Mouse (Mus musculus) stomach, postnatal 0 days (tissue): Measurements from ENCODE around the gene Yipf1. TPM values are rescaled to one million over a fixed set of nuclear protein-coding genes. Genes with fewer than 3 reads are reported as not detected.
A peak's percentile ranks its signal among the peaks of the same experiment; 100 is the strongest.
"Not testable (repeated sequence)": the region's sequence is repeated elsewhere in the genome, so short reads cannot be mapped to it uniquely, and the experiment has no call there.

Source experiments
- ATAC-seq: fragments of 200-750 bp; cut with Nextera tagmentation; 2 replicates; pipeline ENCODE4 v1.8.0; 2017; ENCODE audit not compliant: low FRiP score, low TSS enrichment
- DNase-seq: peaks from one replicate; pipeline ENCODE4 v3.0.0-alpha.2; 2016; ENCODE audit warnings: low spot score
- H3K27ac ChIP-seq: fragments of 300-500 bp; sonication (generic); replicated peaks from 2 replicates; pipeline ENCODE4 v1.5.1; 2014; ENCODE audit warnings: mild to moderate bottlenecking, control low read depth
- H3K27me3 ChIP-seq: fragments of 300-500 bp; sonication (generic); 2 replicates; pipeline ENCODE4 v1.6.1; 2014; ENCODE audit warnings: low read length; ENCODE audit not compliant: control insufficient read depth, insufficient read depth
- H3K36me3 ChIP-seq: fragments of 300-500 bp; sonication (generic); 2 replicates; pipeline ENCODE4 v1.6.1; 2014; ENCODE audit warnings: low read length, mixed read lengths; ENCODE audit not compliant: control insufficient read depth, insufficient read depth
- H3K4me1 ChIP-seq: fragments of 300-500 bp; sonication (generic); replicated peaks from 2 replicates; pipeline ENCODE4 v1.6.1; 2014; ENCODE audit warnings: antibody characterized with exemption; ENCODE audit not compliant: control insufficient read depth, insufficient read depth
- H3K4me2 ChIP-seq: fragments of 300-500 bp; sonication (generic); replicated peaks from 2 replicates; pipeline ENCODE4 v1.6.1; 2014; ENCODE audit warnings: low read depth, mild to moderate bottlenecking, control low read depth, moderate library complexity
- H3K4me3 ChIP-seq: fragments of 300-500 bp; sonication (generic); 2 replicates; pipeline ENCODE4 v1.5.1; 2014; ENCODE audit warnings: low read depth, low read length, control low read depth
- H3K9ac ChIP-seq: fragments of 300-500 bp; sonication (generic); 2 replicates; pipeline ENCODE4 v1.6.1; 2014; ENCODE audit warnings: mild to moderate bottlenecking, low read length, control low read depth, mixed read lengths
- H3K9me3 ChIP-seq: fragments of 300-500 bp; sonication (generic); 2 replicates; pipeline ENCODE4 v1.6.1; 2016; ENCODE audit warnings: low read length; ENCODE audit not compliant: control insufficient read depth
- CTCF ChIP-seq: IDR thresholded peaks from 2 replicates; pipeline ENCODE4 v1.5.1; 2016; ENCODE audit warnings: antibody characterized with exemption, low read depth, mild to moderate bottlenecking, moderate library complexity
- EP300 ChIP-seq: optimal IDR thresholded peaks from 2 replicates; pipeline ENCODE3; 2016; ENCODE audit warnings: antibody characterized with exemption
- WGBS: fragments of 180-500 bp; shearing (Covaris S2); extraction: QIAGEN DNeasy Blood & Tissue Kit; methylation state at CpG from one replicate; pipeline ENCODE4 v1.1.7; 2014; 5-methylcytosine and 5-hydroxymethylcytosine counted together
- polyA plus RNA-seq: library from polyadenylated mRNA; unstranded; fragments of >200 nt; fragmentation: Nextera tagmentation; extraction: Ambion mirVana; gene quantifications from 2 replicates; pipeline ENCODE4 v1.2.1, GENCODE M21; 2015

The Yipf1 gene
- polyA plus RNA-seq, 1 experiment from 2014 or later, result 67.9 TPM

DNA sequence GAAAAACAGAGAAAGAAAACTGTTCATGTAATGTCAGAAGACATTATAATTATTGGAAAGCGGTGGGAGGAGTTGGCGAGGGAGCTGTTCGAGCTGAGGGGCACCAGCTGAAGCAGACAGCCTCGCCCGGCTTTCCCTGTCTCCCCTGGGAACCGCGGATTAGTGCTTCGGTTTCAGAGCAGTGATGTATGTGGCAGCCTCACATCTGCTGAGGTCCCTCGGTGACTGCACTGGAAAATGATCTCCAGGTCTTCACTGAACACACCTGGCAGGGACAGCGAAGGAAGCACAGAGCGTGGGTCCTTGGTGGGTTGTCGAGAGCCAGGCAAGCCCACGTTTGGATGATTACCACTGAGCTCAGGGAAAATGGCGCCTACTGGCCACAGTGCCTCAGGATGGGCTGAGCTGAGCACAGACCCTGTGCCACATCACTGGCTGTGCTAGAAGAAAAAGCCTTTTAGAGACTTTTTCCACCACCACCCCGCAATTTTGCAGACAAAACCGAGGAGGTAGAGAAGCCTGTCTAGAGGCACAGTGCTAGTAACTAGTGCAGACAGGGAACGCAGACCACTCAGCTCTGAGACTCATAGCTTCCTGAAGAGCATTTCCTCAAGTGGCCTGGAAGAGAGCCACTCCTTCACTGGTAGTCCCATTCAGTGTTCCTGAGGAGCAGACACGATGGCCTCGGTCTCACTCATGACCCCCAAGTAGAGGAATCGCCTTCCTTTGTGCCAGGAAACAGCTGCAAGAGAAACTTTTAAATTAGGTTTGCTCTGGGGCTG, 34.6 kb downstream of the Yipf1 start:
- 0 out of 2 replicates have a peak, but pooled peaks cover 3% of the 10 kb centered on the region for H3K36me3 ChIP-seq
- no peak overlapping the region for H3K4me3 ChIP-seq
- no peaks in the 10 kb centered on the region for H3K9me3 ChIP-seq
- no peak overlapping the region for H3K9ac ChIP-seq
- H3K27me3 ChIP-seq, result no peaks in the 10 kb centered on the region
- no peak for TF ChIP-seq CTCF
- no peak for TF ChIP-seq EP300
- ATAC-seq, result 0 out of 2 replicates have a peak, but pooled peaks have one; percentile 20
- H3K4me2 ChIP-seq, result no peak overlapping the region
- no peak for DNase-seq
- no peaks in the 10 kb centered on the region for H3K4me1 ChIP-seq
- WGBS, result 68% methylated on average over 20 of the region's 20 CpGs
- no peak overlapping the region for H3K27ac ChIP-seq

DNA sequence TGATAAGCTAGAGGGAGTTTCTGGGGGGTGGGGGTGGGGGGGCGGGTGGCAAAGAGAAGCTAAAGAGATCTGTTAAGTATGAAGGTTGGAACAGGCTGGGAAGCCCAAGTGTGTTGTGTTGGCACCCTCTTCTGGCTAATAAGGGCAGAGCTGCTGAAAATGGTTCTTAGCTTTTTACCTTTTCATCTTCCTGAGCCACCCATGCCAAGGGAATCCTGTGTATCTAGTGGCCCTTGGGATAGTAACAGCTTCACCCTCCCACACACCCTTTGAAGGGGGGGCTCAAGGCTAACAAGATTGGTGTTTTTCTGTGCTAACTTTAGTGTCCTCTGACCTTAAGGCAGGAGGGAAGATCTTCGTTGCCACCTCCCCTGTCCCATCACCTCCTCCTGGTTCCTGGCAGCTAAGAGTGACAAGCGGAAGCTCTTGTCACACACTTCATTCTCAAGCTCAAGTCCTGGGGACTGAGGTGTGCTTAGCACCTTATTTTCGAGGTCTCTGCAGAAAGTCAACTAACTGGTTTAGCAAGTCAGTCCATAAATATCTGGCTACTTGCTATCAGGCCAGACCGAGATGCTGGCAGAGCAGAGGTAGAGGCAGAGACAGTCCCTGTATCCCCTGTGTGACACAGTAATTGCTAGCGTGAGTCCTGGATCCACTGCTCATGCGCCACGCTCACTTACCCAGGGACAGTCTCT, 35.3 kb downstream of the Yipf1 start:
- Histone ChIP-seq H3K9me3 (no peaks in the 10 kb centered on the region), H3K4me1 (no peaks in the 10 kb centered on the region), H3K9ac (no peak overlapping the region), H3K36me3 (0 out of 2 replicates have a peak, but pooled peaks cover 3% of the 10 kb centered on the region), H3K27me3 (no peaks in the 10 kb centered on the region), H3K4me2 (no peak overlapping the region), H3K27ac (no peak overlapping the region), H3K4me3 (no peak overlapping the region)
- WGBS, result 58% methylated on average over 8 of the region's 8 CpGs
- peak; percentile 36 for DNase-seq
- TF ChIP-seq EP300 (no peak), CTCF (peak; percentile 79)
- ATAC-seq, result peak; percentile 51

GRCm38 (mm10) chr4:107351368-107351767, 37.2 kb downstream of the Yipf1 start:
- no peak overlapping the region for H3K27ac ChIP-seq
- TF ChIP-seq EP300 (no peak), CTCF (no peak)
- ATAC-seq, result no peak
- H3K4me3 ChIP-seq, result no peak overlapping the region
- H3K27me3 ChIP-seq, result no peaks in the 10 kb centered on the region
- no peak overlapping the region for H3K9ac ChIP-seq
- DNase-seq, result no peak
- H3K4me1 ChIP-seq, result no peaks in the 10 kb centered on the region
- no peaks in the 10 kb centered on the region for H3K9me3 ChIP-seq
- 0 out of 2 replicates have a peak, but pooled peaks cover 3% of the 10 kb centered on the region for H3K36me3 ChIP-seq
- H3K4me2 ChIP-seq, result no peak overlapping the region

DNA sequence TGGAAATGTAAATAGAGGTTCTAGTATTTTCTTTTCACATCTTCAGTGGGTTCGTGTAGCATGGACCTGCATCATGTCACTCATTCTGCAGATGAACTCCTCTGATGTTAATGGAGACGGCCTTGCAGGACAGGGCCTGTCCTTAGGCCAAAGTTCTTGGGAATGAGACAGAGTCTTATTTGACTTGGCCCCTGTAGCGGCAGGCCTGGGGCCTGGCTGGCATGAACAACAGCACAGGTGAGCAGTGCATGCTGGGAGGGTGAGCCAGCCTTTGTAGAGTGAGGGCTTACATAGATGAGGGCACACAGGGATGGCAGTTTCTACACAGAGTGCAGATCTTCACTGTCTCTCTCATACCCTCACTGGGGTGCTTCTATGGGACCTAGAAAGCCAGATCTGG, 39.4 kb downstream of the Yipf1 start:
- H3K27ac ChIP-seq, result no peak overlapping the region
- peak overlapping the region; percentile 8; the same call in 1 of the 2 replicates for H3K9ac ChIP-seq
- no peak overlapping the region for H3K4me3 ChIP-seq
- H3K9me3 ChIP-seq, result no peaks in the 10 kb centered on the region
- TF ChIP-seq EP300 (no peak), CTCF (no peak)
- H3K4me2 ChIP-seq, result no peak overlapping the region
- no peaks in the 10 kb centered on the region for H3K27me3 ChIP-seq
- DNase-seq (no peak), ATAC-seq (no peak)
- no peaks in the 10 kb centered on the region for H3K4me1 ChIP-seq
- peaks cover 6% of the 10 kb centered on the region; the same call in 1 of the 2 replicates for H3K36me3 ChIP-seq
- 80% methylated on average over 3 of the region's 3 CpGs for WGBS

DNA sequence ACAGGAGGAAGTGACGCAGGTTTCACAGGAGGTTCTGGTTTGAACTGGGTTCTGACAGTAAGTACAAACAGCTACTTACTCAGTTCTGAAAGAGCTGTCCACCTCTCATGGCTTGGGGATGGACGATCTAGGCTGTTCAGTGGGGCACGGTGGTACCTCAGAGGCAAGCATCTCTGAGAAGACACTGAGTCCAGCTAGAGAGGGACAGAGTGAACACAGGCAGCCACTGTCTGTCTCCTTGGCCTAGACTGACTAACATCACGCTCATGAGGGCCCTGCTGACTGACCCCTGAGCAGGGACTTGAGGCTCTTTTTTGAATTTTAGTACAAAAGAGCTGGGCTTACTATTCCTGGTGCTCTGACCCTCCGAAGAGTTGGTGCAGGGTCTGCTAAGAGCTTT, 40.0 kb downstream of the Yipf1 start:
- no peak for ATAC-seq

GRCm38 (mm10) chr4:107354543-107354942, 40.4 kb downstream of the Yipf1 start:
- DNase-seq (no peak), ATAC-seq (no peak)
- Histone ChIP-seq H3K27me3 (no peaks in the 10 kb centered on the region), H3K4me3 (no peak overlapping the region), H3K9ac (no peak overlapping the region), H3K27ac (no peak overlapping the region), H3K4me2 (no peak overlapping the region), H3K9me3 (no peaks in the 10 kb centered on the region), H3K36me3 (peaks cover 6% of the 10 kb centered on the region; the same call in 1 of the 2 replicates), H3K4me1 (no peaks in the 10 kb centered on the region)
- WGBS, result 20% methylated on average over 4 of the region's 4 CpGs
- TF ChIP-seq EP300 (no peak), CTCF (no peak)

More for the DNA sequence above, 40.0 kb downstream of the Yipf1 start:
- Histone ChIP-seq H3K9ac (peak overlapping the region; percentile 8; the same call in 1 of the 2 replicates), H3K27ac (no peak overlapping the region), H3K9me3 (no peaks in the 10 kb centered on the region), H3K4me1 (no peaks in the 10 kb centered on the region), H3K27me3 (no peaks in the 10 kb centered on the region), H3K36me3 (peaks cover 6% of the 10 kb centered on the region; the same call in 1 of the 2 replicates), H3K4me2 (no peak overlapping the region), H3K4me3 (no peak overlapping the region)
- 63% methylated on average over 5 of the region's 5 CpGs for WGBS
- no peak for DNase-seq
- no peak for TF ChIP-seq EP300
- TF ChIP-seq CTCF, result no peak

- not testable (repeated sequence) for H3K4me2 ChIP-seq, H3K27me3 ChIP-seq, DNase-seq, ATAC-seq, H3K36me3 ChIP-seq, H3K4me3 ChIP-seq, H3K9me3 ChIP-seq, H3K9ac ChIP-seq, H3K4me1 ChIP-seq, H3K27ac ChIP-seq
- WGBS, result 62% methylated on average over 8 of the region's 8 CpGs
Measured at GRCm38 (mm10) chr4:107357172-107357571, 43.0 kb downstream of the Yipf1 start.
